Mouse (Mus musculus): ENCODE measurements around the gene 4930430F08Rik. TPM values are rescaled to one million over a fixed set of nuclear protein-coding genes. Genes with fewer than 3 reads are reported as not detected.

The 4930430F08Rik gene
- total RNA-seq, 2 experiments from 2014 or later = 9.4 to 9.5 TPM

- ATAC-seq (replicated peaks; ENCODE audit: poor library complexity, severe bottlenecking) = no peak
Observed at GRCm38 (mm10) chr10:100522330-100522729, 67.9 kb downstream of the 4930430F08Rik start.

Other genes with a start within 250 kb of the 4930430F08Rik start
- not detected in 2 replicates for gene Gm4302, start 249.6 kb downstream of the 4930430F08Rik start, total RNA-seq (2014; fragmentation: Nextera tagmentation)
- gene Gm4302, start 249.6 kb downstream of the 4930430F08Rik start, total RNA-seq (2017) = not detected in 2 replicates
- gene Gm4303, start 244.5 kb downstream of the 4930430F08Rik start, total RNA-seq (2014; fragmentation: Nextera tagmentation) = not detected in 2 replicates
- gene Gm4303, start 244.5 kb downstream of the 4930430F08Rik start, total RNA-seq (2017) = not detected in 2 replicates
- not detected in 2 replicates for gene Gm4305, start 239.3 kb downstream of the 4930430F08Rik start, total RNA-seq (2014; fragmentation: Nextera tagmentation)
- not detected in 2 replicates for gene Gm4305, start 239.3 kb downstream of the 4930430F08Rik start, total RNA-seq (2017)
- gene Gm4307, start 229.1 kb downstream of the 4930430F08Rik start, total RNA-seq (2014; fragmentation: Nextera tagmentation) = not detected in 2 replicates
- gene Gm4307, start 229.1 kb downstream of the 4930430F08Rik start, total RNA-seq (2017) = not detected in 2 replicates
- not detected in 2 replicates for gene Gm4312, start 207.9 kb downstream of the 4930430F08Rik start, total RNA-seq (2014; fragmentation: Nextera tagmentation)
- not detected in 2 replicates for gene Gm4312, start 207.9 kb downstream of the 4930430F08Rik start, total RNA-seq (2017)
- gene Tmtc3, start 103.1 kb downstream of the 4930430F08Rik start, total RNA-seq (2014; fragmentation: Nextera tagmentation) = 10.6 and 15.8 TPM in 2 replicates
- gene Tmtc3, start 103.1 kb downstream of the 4930430F08Rik start, total RNA-seq (2017) = 7.8 and 8.0 TPM in 2 replicates
- gene Cep290, start 102.9 kb downstream of the 4930430F08Rik start, total RNA-seq (2014; fragmentation: Nextera tagmentation) = 16.8 and 22.8 TPM in 2 replicates
- 12.6 and 22.3 TPM in 2 replicates for gene Cep290, start 102.9 kb downstream of the 4930430F08Rik start, total RNA-seq (2017)
- gene 1700017N19Rik, start 61 bp upstream of the 4930430F08Rik start, total RNA-seq (2014; fragmentation: Nextera tagmentation) = not detected in 2 replicates
- gene 1700017N19Rik, start 61 bp upstream of the 4930430F08Rik start, total RNA-seq (2017) = not detected in 2 replicates

All from granulocyte monocyte progenitor cell, adult 5-6 weeks (primary cell).